Mouse (Mus musculus): ENCODE data around the gene Macrod2. TPM values are rescaled to one million over a fixed set of nuclear protein-coding genes. Genes with fewer than 3 reads are reported as not detected.

Gene Macrod2
- total RNA-seq, 2 experiments from 2014 or later = 10.3 to 11.3 TPM

DNA sequence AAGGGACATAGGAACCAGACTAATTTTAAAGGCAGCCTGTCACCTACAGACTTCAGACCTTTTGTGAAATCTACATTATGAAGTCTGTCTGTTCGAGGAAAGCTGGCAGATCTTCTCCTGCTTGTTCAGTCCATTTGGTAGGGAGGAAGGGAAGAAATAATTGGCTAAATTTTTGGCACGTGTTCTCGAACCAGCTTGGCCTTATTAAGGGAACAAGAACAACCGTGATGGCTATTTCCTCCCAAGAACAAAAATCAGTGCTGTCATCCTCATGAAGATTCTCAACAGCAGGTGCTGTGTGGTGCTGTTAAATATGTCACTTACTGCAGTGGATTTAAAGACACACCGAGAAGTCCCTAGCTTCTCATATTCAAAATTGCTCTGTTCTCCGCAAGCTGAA is 1859.5 kb downstream of the Macrod2 start:
- no peak for DNase-seq

DNA sequence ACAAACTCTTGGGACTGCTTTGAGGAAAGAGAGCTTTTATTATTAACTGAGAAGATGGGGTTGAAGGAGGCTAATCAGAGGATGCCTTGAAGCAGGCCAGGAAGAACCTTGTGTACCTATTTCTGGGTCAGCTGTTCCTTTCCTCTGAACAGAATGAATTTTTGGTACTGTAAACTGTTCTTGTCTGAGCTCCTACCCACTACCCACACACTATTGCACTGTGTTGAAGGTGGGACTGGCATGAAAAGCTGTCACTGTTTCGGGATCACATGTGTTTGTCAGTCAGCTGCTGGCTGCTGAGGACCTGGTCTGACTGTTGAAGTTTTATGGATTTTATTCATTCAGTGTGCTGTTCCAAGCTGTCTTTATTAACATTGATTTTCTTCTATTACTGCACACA is 1862.4 kb downstream of the Macrod2 start:
- DNase-seq = no peak

DNA sequence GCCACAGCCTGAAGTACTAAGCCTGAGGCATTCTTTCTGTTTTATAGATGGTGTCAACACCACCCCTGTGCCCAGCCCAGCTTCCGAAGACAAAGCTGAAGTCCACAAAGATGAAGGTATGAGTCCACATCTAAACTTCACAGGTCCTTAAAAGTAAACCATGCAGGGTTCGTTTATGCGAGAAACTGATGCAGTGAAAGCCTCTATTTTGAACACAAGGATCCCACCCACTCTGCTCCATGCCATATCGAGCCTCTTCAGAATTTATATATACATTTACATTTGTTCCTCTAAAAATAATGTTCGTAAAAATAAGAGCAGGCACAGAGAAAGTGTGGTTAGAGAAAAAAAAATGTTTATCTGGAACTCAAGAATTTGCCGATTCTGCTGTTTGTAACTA is 1865.9 kb downstream of the Macrod2 start:
- DNase-seq = no peak

DNA sequence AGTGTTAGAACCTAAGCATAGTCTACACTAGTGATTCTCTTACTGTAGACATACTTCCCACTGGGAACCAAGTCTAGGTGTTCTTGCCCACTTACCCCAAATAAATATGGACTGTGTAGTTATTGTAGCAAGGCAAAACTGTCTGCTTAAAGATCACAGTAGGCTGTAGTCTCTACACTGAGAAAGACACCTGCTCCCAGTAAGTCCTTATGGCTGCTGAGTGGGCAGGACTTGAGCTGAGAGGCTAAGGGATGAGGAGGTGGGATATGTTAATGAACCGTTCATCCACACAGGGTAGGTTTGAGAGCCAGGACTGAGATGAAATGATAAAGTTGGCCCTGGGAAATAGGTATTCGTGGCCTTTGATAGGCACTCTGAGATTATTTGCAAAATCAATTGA is 1869.6 kb downstream of the Macrod2 start:
- no peak for DNase-seq

DNA sequence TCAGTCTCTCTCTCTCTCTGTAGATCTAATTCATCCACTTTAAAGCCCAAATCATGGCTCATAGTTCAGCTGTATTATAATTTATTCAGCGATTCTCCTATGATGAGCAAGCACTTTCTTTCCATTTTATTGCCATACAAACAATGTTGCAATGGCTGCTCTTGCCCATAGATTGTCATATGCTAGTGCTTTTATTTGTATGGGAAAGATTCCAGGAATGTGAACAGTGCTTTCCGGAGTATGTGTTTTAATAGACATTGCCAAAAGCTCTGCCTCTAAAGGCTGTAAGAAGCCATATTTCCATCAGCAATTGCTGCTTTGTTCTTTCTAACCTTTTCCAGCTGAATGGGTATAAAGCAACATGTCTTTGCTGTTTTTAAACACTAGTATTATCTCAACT is 1872.7 kb downstream of the Macrod2 start:
- no peak for DNase-seq

DNA sequence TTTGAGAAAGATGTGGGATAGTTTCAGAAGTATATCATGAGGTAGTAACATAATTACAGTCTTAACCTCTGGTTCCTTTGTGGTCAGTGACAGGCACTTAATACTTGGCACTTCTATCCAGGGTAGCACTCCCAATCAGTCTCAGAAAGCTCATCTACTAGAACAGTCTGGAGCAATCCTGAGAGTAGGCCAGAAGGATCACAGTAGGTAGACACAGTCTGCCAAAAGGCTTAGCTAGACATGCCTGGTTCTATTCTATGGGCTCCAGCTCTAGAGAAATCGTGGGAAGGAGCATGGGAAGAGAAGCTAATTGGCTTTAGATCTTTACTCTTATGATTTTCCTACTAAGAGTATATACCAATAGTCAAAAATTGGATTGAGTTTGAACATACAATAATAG is 1891.7 kb downstream of the Macrod2 start:
- DNase-seq = no peak

DNA sequence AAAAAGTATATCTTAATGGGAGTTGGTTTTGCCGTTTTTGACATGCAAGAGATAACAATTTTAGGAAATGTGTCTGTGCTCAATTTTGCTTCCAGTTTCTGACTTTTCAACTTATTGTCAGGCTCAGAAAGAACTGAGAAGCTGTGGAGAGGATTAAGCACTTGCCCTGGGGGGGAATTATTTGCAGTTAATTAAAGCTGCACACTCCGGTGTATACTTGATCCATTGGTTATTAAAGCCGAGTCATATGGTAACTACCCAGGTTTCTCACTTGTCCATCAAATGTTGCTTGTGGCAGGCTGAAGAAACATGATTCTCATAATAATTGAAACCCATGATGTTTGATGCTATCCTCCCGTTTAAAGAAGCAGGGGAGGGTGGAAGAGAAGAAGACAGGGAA is 1899.7 kb downstream of the Macrod2 start:
- no peak for DNase-seq

DNA sequence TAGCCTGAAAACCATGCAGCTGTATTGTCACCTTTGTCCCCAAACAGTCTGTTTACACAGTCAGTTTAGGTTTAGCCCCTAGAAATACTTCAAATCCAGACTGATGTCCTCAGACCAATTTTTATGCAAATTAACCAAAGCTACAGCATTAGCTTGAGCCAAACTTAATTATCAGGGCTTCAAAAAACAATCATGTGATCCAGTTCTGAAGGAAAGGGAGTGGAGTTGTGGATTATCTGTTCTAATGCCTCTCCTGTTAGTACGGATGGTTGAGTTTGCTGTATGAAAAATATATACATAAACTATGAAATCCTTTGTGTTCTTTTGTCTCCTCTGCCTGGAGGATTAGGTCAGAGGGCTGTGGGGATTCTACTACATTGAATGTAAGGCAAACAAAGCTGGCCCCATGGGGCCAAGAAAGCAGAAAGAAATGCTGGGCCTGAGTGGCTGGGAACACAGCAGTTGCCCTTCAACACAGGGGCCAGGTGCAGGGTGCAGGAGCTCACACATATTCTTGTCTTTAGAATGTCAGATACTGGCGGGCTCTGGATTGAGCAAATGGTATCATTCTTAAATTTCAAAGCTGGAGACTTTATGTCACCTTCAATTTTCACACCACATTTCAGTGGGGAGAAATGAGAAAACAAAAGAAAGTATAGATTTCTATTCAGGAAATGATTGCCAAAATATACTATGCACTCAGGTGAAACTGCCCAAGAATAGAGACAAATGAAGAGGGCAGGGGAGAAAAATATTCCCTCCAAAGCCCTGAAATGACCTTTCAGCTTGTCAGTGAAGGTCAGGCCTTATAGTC is 1908.2 kb downstream of the Macrod2 start:
- no peak for DNase-seq

DNA sequence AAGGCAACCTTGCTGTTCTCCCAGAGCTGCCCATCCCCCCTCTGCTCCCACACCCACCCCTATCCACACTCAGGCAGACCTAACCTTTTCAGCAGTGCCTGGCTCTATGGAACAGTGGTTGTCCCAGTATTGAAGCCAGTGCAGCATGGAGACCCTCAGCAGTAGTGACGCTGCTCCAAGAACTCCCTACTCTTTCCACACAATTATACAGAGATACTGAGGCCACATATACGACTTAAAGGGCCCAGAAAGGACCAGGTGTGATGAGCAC is 1908.7 kb downstream of the Macrod2 start:
- no peak for DNase-seq

DNA sequence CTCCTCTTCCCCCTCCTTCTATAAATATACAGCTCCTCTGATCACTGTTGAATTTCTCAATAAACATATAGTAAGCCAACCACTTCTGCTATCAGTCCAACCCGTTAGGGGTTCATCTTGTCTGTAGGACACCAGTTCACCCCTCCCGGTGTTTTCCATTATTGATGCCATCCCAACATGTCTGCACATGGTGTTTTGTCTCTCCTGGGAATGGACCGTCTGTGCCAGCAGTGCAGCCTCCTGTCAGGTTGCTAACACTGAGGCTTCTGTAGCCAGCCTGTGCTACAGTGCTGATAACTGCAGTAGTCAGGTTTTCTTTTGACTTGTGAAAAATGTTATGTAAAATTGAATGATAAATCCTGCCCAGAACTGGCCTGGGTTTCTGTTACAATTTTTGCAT is 1928.0 kb downstream of the Macrod2 start:
- DNase-seq = no peak

DNA sequence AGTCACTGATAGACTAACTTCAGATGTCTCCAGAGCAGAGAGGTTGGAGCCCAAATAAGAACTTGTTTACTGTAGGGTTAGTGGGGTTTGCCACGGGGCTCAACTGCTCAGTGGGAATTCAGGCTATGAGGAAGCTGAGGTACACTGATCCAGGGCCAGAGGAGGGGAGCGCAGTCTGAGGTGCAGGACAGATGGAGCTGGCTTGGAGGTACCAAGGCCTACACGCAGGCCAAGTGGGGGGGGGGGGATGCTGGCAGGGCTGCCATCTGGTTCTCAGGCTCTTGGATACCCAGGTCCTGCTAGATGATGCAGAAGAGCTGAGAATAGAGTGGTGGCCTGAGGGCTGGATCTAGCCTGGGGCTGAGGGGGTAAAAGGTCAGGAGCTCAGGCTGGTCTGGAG is 1931.6 kb downstream of the Macrod2 start:
- DNase-seq = no peak

DNA sequence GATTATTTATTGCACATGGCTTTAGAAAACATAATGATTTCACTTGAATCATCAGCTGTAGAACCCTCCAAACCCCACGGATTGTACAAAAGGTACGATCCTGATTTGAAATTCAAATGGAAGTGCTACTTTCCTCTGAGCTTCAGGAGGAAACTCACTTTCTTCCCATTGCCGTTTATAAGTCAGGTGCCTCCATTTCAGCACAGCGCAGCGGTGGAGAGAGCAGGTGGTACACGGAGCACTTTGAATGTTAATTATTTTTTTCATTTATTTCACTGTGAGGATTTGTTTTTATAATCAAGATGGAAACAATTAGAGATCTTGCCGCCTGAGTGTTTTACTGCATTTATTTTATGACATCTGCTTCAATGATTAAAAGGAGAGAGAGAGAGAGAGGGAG is 1934.7 kb downstream of the Macrod2 start:
- no peak for DNase-seq

DNA sequence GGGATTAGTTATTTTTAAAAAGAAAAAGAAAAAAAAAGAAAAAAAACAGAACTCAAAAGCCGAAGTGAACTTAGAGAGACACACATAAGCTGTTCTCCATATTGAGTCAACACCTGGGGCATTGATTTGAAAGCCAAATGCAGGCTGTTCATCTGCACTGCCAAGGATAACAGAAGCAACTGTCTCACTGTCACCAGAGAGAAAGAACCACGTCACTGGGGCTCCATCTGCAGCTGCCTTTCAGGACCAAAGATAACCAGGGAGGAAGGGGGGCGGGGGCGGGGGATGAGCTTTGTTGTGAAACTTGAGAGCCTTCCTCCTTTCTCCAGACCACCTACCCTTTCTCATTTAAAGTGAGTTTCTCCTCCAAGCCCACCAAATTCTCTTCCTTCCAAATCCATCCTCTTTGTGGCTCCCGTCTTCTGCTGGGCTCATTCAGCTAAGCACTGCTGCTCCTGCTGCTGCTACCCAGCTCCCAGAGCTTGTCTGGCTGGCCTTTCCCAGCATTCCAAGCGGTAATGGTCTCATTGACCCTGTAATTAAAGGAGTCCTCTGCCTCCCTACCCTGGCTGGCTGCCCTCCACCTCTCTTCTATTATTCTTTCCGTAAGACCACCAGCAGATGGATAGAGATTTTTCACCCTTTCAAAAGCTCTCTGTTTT is 1939.5 kb downstream of the Macrod2 start:
- DNase-seq = no peak

DNA sequence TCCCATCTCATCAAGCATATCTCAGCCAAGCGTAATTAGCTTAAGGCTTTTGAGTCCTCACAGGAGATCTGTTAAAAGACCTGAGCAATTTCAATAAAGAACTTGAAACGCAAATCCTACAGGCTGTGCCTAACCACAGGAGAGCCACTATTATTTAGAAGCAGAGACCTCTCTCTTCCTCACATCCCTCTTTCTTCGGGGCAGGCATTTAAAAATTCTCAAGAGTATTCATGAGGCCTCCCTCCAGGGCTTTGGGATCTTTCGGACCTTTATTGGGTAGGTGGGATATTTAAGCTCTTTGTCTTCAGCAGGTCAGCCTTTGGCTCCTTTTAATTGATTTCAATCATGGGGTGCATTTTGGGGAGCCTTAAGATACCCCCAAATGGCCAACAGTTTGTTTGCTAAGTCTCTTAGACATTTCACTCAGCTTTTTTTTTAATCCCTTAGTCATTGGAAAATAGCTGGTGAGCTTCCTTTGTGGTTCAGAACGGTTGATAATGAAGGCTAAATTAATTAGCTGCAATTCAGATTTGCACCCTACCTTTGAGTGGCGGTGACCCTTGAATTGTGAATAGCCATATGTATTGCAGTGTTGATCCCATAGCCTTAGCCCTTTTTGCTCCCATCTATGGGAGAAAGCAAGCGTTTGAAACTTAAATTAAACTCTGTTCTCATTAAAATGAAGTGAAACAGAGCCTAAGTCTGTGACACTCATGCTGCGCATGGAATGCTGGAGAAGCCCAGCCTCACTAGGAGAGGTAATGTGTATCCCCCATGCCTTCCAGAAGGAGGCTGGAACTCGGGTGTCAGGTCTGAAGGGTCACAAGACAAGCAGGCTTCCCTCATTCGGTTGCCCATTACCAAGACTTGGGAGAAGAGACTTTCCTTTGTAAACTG is 1940.2 kb downstream of the Macrod2 start:
- DNase-seq = no peak

DNA sequence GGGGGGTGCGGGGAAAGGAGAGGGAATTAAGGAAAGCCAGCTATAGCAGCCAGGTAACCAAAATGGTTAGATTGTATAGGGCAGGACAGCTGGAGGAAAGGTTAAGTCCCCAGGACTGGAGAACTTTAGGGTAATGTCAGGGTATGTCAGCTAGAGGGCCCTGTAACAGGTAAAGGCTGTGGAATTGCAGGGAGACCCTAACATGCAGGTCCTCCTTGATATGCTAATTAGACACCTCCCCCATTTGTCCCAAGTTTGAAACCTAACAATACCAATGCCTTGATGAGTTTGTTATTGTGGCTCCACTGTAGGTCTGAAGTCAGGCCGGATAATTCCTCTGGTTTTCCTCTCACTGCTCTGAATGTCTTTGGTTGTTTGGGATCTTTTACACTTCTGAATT is 1948.9 kb downstream of the Macrod2 start:
- DNase-seq = no peak

DNA sequence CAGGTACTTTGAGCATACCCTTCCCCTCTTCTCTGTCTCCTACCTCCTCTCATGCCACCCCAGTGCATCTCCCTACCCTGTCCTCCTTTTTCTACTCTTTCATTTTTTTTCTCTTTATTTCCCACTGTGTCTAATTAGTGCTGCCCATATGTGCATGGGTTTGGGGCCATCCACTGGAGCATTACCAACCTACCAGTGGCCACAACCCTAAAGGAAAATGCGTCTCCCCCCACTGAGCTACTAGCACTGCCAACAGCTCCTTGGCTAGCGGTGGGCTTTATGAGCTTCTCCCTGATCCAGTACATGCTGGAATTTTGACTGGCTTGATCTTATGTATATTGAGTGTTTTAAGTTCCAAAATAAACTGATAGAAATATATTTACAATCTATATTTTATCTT is 1949.6 kb downstream of the Macrod2 start:
- DNase-seq = no peak

DNA sequence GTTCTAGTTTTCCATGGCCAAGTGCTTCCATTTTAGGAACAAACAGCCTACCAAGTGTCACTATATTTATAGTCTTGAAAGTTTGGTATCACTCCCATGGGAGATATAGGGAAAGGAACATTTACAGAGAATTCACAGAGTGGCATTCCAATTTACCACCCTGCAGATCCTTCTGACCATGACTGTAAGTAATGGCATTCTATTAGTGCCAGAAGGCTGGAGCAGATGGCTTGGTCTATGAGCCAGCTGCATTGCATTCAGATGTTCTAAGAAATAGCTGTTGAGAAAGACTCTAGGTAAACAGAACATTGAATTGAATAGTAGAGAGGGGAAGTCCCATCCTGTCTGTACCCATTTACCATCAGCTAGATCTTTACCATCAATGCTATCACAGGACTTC is 1954.7 kb downstream of the Macrod2 start:
- DNase-seq = no peak

DNA sequence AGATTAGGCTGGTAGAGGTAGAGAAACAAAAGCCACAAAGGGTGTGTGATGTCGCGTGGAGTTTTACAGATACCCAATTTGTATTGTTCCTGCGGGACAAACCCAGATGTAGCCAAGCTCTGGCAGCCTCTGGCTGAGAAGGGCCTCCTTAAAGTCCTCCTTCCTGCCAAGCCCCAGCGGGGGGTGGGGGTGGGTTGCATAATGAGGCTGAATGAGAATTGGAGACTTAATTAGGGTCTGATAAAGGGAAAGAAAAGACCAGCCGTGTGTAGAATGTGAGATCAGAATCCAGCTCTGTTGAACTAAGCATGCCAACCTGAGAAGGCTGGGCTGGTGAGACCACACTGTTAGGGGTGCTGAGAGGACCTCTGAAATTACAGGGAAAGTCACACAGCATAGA is 1967.8 kb downstream of the Macrod2 start:
- DNase-seq = no peak

DNA sequence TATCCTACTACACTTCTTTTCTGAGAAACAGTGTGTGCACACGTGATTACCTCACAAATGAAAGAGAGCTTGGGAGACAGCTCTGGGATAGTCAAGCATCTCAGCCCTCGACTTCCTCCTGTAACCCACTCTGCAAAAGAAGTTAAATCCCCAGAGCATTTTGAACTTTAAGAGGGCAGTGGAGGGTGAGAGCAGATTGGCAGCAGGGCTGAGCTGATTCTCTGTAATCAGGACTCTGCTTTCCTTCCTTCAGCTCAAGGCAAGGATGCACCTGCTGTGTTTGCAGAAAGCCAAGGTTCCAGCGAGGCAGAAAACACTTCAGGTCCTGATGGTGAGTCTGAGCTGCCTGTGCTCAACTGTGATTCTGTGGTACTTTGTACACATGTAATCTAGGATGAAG is 1978.9 kb downstream of the Macrod2 start:
- no peak for DNase-seq

DNA sequence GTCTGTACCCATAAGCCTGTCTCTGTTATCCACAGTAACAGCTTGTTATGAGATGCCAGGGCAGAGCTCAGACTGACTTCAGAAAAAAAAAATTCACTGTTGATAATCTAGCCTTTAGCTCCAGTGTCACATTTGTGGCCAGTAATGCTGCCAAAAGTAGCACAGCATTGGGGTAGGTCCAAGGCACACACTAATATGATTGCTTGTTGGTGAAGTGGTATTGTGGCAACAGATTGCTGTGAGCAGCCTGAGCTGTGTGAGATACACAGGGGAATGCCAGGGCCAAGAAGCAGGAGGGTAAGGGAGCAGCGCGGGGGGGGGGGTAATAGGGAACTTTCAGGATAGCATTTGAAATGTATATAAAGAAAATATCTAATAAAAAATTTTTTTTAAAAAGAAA is 1985.5 kb downstream of the Macrod2 start:
- peak; percentile 12 for DNase-seq

DNA sequence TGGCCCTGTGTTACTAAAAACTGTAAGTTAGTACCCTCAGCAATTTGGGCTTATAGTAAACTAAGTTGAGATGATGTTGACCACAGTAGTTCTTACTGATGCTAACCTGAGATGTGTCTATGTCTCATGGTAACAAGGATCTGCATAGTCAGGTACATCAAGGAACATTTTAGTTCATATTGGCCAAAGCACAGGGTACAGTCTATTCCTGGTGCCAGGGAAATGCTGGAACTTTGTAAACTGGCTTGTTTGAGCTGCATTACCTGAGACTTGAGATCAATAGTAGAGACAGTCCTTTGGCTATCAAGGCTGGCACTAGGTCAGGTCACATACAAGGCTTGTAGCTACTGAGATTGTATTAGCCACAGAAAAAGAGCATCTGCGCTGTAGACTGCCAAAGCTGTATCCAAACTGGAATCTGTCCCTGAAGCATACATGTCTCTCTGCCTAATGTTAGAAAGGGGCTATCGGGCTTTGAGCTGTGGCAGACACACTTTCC is 1986.0 kb downstream of the Macrod2 start:
- no peak for DNase-seq

DNA sequence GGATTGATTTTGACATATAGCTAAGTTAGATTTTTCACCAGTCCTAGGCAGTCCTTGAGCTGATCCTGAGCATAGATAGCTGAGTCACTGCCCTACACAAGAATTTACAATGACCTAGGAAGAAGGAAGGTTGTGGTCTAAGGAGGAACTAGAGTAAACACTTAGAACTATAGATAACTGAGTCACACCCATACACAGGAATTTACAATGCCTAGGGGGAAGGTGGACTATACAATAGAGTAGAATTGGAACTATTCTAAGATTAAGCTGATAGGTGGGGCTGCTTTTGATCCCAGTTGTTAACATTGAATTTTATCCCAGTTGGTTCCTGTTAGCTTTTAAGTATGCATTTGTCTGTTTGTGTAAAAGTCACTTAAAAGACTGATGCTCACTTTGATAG is 1998.4 kb downstream of the Macrod2 start:
- no peak for DNase-seq

DNA sequence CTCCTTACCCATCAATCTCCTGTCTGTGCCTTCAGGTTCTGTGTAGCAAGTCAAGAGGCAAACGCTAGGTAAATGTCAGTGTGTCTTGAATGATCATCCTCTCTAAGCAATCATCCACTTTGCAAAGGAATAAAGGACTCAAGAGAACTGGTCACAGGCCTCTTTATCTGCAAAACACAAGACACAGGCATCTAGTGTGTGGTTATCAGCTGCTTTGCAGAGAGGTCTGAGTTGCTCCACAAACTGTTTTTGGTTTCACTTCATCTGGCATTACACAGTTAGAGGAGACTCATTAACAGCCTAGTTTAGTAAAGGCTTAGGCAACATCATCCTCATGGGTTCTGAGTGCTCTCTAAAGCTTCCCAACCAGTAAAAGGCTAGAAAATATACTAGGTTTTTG is 2004.4 kb downstream of the Macrod2 start:
- DNase-seq = no peak
